Mouse (Mus musculus): ENCODE data around the gene S1pr3. TPM values are rescaled to one million over a fixed set of nuclear protein-coding genes. Genes with fewer than 3 reads are reported as not detected.

The S1pr3 gene
- polyA plus RNA-seq (2014; fragmentation: Nextera tagmentation; extraction: Ambion mirVana), result 6.1 and 12.8 TPM in 2 replicates

GRCm38 (mm10) chr13:51408519-51409001 is at the start of gene S1pr3:
S1pr3 (plus strand) TSS chr13:51408639.
- Histone ChIP-seq H3K27me3 (ENCODE audit: control insufficient read depth, insufficient read depth, low read length) (peaks cover 11% of the 10 kb centered on the region), H3K36me3 (ENCODE audit: control insufficient read depth, insufficient read depth, low read length) (no peaks in the 10 kb centered on the region), H3K4me2 (ENCODE audit: low read length) (peak within 1 kb of the TSS; percentile 61), H3K9me3 (ENCODE audit: control insufficient read depth, low read length) (no peaks in the 10 kb centered on the region), H3K9ac (replicated peaks; ENCODE audit: low read length) (no peak within 1 kb of the TSS; the same call in 1 of the 2 replicates), H3K4me1 (ENCODE audit: control insufficient read depth, insufficient read depth, low read length) (peaks cover 14% of the 10 kb centered on the region; the same call in 1 of the 2 replicates), H3K27ac (replicated peaks; ENCODE audit: low read depth, low read length) (no peak within 1 kb of the TSS), H3K4me3 (replicated peaks; ENCODE audit: low read depth, low read length) (peak within 1 kb of the TSS; percentile 32)
- 1% methylated on average over 33 of the region's 33 CpGs for WGBS
- ATAC-seq (ENCODE audit: low FRiP score, low TSS enrichment), result peak; percentile 70
- DNase-seq, result peak; percentile 74

- Histone ChIP-seq H3K9ac (replicated peaks; ENCODE audit: low read length) (no peak overlapping the region), H3K4me3 (replicated peaks; ENCODE audit: low read depth, low read length) (no peak overlapping the region), H3K36me3 (ENCODE audit: control insufficient read depth, insufficient read depth, low read length) (no peaks in the 10 kb centered on the region), H3K9me3 (ENCODE audit: control insufficient read depth, low read length) (no peaks in the 10 kb centered on the region), H3K4me2 (ENCODE audit: low read length) (no peak overlapping the region), H3K27ac (replicated peaks; ENCODE audit: low read depth, low read length) (no peak overlapping the region), H3K27me3 (ENCODE audit: control insufficient read depth, insufficient read depth, low read length) (no peaks in the 10 kb centered on the region), H3K4me1 (ENCODE audit: control insufficient read depth, insufficient read depth, low read length) (no peaks in the 10 kb centered on the region)
- 86% methylated on average over 8 of the region's 8 CpGs for WGBS
- DNase-seq, result no peak
- no peak for ATAC-seq (ENCODE audit: low FRiP score, low TSS enrichment)
Observed at GRCm38 (mm10) chr13:51360441-51360962, 47.9 kb upstream of the S1pr3 start.

- H3K4me3 ChIP-seq (replicated peaks; ENCODE audit: low read depth, low read length), result no peak overlapping the region
- no peak overlapping the region for H3K27ac ChIP-seq (replicated peaks; ENCODE audit: low read depth, low read length)
- H3K9ac ChIP-seq (replicated peaks; ENCODE audit: low read length), result no peak overlapping the region
- ATAC-seq (ENCODE audit: low FRiP score, low TSS enrichment) (no peak), DNase-seq (no peak)
- no peaks in the 10 kb centered on the region for H3K36me3 ChIP-seq (ENCODE audit: control insufficient read depth, insufficient read depth, low read length)
- H3K4me1 ChIP-seq (ENCODE audit: control insufficient read depth, insufficient read depth, low read length), result no peaks in the 10 kb centered on the region
- no peaks in the 10 kb centered on the region for H3K9me3 ChIP-seq (ENCODE audit: control insufficient read depth, low read length)
- WGBS, result 90% methylated on average over 7 of the region's 7 CpGs
- no peaks in the 10 kb centered on the region for H3K27me3 ChIP-seq (ENCODE audit: control insufficient read depth, insufficient read depth, low read length)
- H3K4me2 ChIP-seq (ENCODE audit: low read length), result no peak overlapping the region
Observed at GRCm38 (mm10) chr13:51363390-51363789, 45.0 kb upstream of the S1pr3 start.

GRCm38 (mm10) chr13:51363985-51364384 is 44.5 kb upstream of the S1pr3 start:
- 56% methylated on average over 5 of the region's 5 CpGs for WGBS
- Histone ChIP-seq H3K4me1 (ENCODE audit: control insufficient read depth, insufficient read depth, low read length) (no peaks in the 10 kb centered on the region), H3K36me3 (ENCODE audit: control insufficient read depth, insufficient read depth, low read length) (no peaks in the 10 kb centered on the region), H3K4me3 (replicated peaks; ENCODE audit: low read depth, low read length) (no peak overlapping the region), H3K27ac (replicated peaks; ENCODE audit: low read depth, low read length) (no peak overlapping the region), H3K4me2 (ENCODE audit: low read length) (no peak overlapping the region), H3K27me3 (ENCODE audit: control insufficient read depth, insufficient read depth, low read length) (no peaks in the 10 kb centered on the region), H3K9me3 (ENCODE audit: control insufficient read depth, low read length) (no peaks in the 10 kb centered on the region), H3K9ac (replicated peaks; ENCODE audit: low read length) (no peak overlapping the region)
- ATAC-seq (ENCODE audit: low FRiP score, low TSS enrichment), result no peak; the same call in 1 of the 2 replicates
- DNase-seq, result no peak

- no peak for DNase-seq
- Histone ChIP-seq H3K27ac (replicated peaks; ENCODE audit: low read depth, low read length) (no peak overlapping the region), H3K4me3 (replicated peaks; ENCODE audit: low read depth, low read length) (no peak overlapping the region), H3K9me3 (ENCODE audit: control insufficient read depth, low read length) (no peaks in the 10 kb centered on the region), H3K4me1 (ENCODE audit: control insufficient read depth, insufficient read depth, low read length) (no peaks in the 10 kb centered on the region), H3K4me2 (ENCODE audit: low read length) (no peak overlapping the region), H3K27me3 (ENCODE audit: control insufficient read depth, insufficient read depth, low read length) (no peaks in the 10 kb centered on the region), H3K9ac (replicated peaks; ENCODE audit: low read length) (no peak overlapping the region), H3K36me3 (ENCODE audit: control insufficient read depth, insufficient read depth, low read length) (no peaks in the 10 kb centered on the region)
- 87% methylated on average over 6 of the region's 6 CpGs for WGBS
- no peak for ATAC-seq (ENCODE audit: low FRiP score, low TSS enrichment)
Observed at GRCm38 (mm10) chr13:51365191-51365590, 43.2 kb upstream of the S1pr3 start.

DNA sequence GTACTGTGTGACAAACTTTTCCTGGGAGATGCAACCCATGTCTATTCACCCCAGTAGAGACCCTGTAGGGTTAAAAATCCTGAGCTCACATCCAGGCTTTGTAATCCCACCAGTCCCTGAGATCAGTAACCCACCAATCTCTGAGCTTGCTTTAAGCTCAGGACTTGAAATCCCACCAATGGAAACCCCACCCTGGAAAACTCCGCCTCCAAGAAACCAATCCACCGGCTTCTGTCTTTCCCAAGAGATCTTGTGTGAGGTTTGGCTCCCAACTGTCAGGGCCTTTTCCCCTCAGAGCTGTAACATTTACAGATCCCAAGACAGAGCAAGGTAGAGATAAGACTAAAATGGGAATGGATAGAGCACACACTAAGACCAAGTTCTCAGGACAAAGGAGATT is 40.1 kb upstream of the S1pr3 start:
- no peaks in the 10 kb centered on the region for H3K9me3 ChIP-seq (ENCODE audit: control insufficient read depth, low read length)
- no peaks in the 10 kb centered on the region for H3K4me1 ChIP-seq (ENCODE audit: control insufficient read depth, insufficient read depth, low read length)
- no peak overlapping the region for H3K4me2 ChIP-seq (ENCODE audit: low read length)
- no peak overlapping the region for H3K4me3 ChIP-seq (replicated peaks; ENCODE audit: low read depth, low read length)
- no peaks in the 10 kb centered on the region for H3K36me3 ChIP-seq (ENCODE audit: control insufficient read depth, insufficient read depth, low read length)
- 74% methylated on average over 2 of the region's 2 CpGs for WGBS
- ATAC-seq (ENCODE audit: low FRiP score, low TSS enrichment) (no peak), DNase-seq (no peak)
- no peak overlapping the region for H3K9ac ChIP-seq (replicated peaks; ENCODE audit: low read length)
- H3K27ac ChIP-seq (replicated peaks; ENCODE audit: low read depth, low read length), result no peak overlapping the region
- H3K27me3 ChIP-seq (ENCODE audit: control insufficient read depth, insufficient read depth, low read length), result no peaks in the 10 kb centered on the region

DNA sequence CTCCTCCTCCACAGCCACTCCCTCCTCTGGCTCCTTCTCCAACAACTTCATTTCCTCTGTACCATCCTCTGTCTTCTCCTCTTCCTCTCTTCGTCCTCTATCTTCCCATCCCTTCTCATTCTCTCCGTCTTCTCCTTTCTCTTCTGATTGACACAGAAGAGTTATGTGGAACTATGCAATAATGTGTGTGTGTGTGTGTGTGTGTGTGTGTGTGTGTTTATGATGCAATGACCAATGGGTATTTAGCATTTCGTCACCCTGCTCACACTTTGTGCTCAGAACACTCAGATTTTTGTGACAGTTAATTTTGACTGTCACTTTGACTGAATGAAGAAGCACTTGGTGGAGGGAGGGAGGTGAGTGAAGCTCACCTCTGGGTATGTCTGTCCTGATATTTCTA is 39.1 kb upstream of the S1pr3 start:
- no peak overlapping the region for H3K4me3 ChIP-seq (replicated peaks; ENCODE audit: low read depth, low read length)
- H3K27ac ChIP-seq (replicated peaks; ENCODE audit: low read depth, low read length), result no peak overlapping the region
- ATAC-seq (ENCODE audit: low FRiP score, low TSS enrichment) (no peak), DNase-seq (no peak)
- H3K4me1 ChIP-seq (ENCODE audit: control insufficient read depth, insufficient read depth, low read length), result no peaks in the 10 kb centered on the region
- H3K9ac ChIP-seq (replicated peaks; ENCODE audit: low read length), result no peak overlapping the region
- H3K4me2 ChIP-seq (ENCODE audit: low read length), result no peak overlapping the region
- 90% methylated on average over 3 of the region's 3 CpGs for WGBS
- no peaks in the 10 kb centered on the region for H3K27me3 ChIP-seq (ENCODE audit: control insufficient read depth, insufficient read depth, low read length)
- H3K9me3 ChIP-seq (ENCODE audit: control insufficient read depth, low read length), result no peaks in the 10 kb centered on the region
- H3K36me3 ChIP-seq (ENCODE audit: control insufficient read depth, insufficient read depth, low read length), result no peaks in the 10 kb centered on the region

GRCm38 (mm10) chr13:51373086-51373485 is 35.4 kb upstream of the S1pr3 start:
- ATAC-seq (ENCODE audit: low FRiP score, low TSS enrichment), result no peak
- H3K9me3 ChIP-seq (ENCODE audit: control insufficient read depth, low read length), result no peaks in the 10 kb centered on the region

DNA sequence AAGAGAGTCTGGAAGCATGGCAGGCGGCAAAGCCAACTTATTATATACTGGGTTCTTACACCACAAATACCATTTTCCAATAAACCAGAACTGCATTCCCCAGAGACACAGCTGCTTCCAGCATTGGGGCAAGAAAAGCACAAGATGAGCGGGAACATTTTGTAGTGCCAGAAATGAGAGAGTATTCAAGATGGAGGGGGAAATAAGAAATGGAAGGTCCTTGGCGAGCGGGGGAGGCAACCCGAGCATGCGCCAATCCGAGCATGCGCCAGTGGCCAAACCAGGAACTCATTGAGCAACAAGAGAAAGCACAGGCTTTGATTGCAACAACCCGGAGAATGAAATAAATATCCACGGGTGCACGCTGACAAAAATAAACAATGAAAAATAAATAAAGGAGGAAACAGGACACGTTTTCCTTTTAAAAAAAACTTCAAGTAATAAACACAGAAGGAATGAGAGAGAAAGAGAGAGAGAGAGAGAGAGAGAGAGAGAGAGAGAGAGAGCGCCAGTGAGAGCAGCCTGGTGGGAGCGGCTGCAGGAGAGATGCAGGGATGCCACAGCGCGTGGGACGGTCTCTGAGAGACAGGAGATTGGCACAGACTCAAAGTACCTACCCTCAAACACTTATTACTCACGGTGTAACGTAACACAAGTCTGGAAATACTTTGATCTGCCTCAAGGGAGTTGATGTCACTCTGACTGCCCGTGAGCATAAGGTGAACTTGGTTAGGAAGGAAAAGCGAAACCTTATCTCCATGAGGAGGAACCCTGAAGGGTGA is 34.2 kb upstream of the S1pr3 start:
- WGBS, result 89% methylated on average over 21 of the region's 21 CpGs
- no peak for ATAC-seq (ENCODE audit: low FRiP score, low TSS enrichment)

More at GRCm38 (mm10) chr13:51373086-51373485, 35.4 kb upstream of the S1pr3 start:
- Histone ChIP-seq H3K36me3 (ENCODE audit: control insufficient read depth, insufficient read depth, low read length) (no peaks in the 10 kb centered on the region), H3K27me3 (ENCODE audit: control insufficient read depth, insufficient read depth, low read length) (no peaks in the 10 kb centered on the region), H3K27ac (replicated peaks; ENCODE audit: low read depth, low read length) (no peak overlapping the region), H3K4me3 (replicated peaks; ENCODE audit: low read depth, low read length) (no peak overlapping the region), H3K4me2 (ENCODE audit: low read length) (no peak overlapping the region), H3K9ac (replicated peaks; ENCODE audit: low read length) (no peak overlapping the region), H3K4me1 (ENCODE audit: control insufficient read depth, insufficient read depth, low read length) (0 out of 2 replicates have a peak, but pooled peaks cover under 1% of the 10 kb centered on the region)
- no peak for DNase-seq

More for the DNA sequence above, 34.2 kb upstream of the S1pr3 start:
- H3K4me2 ChIP-seq (ENCODE audit: low read length), result no peak overlapping the region
- no peaks in the 10 kb centered on the region for H3K36me3 ChIP-seq (ENCODE audit: control insufficient read depth, insufficient read depth, low read length)
- H3K27me3 ChIP-seq (ENCODE audit: control insufficient read depth, insufficient read depth, low read length), result no peaks in the 10 kb centered on the region
- H3K4me3 ChIP-seq (replicated peaks; ENCODE audit: low read depth, low read length), result no peak overlapping the region
- peaks cover 8% of the 10 kb centered on the region for H3K4me1 ChIP-seq (ENCODE audit: control insufficient read depth, insufficient read depth, low read length)
- no peaks in the 10 kb centered on the region for H3K9me3 ChIP-seq (ENCODE audit: control insufficient read depth, low read length)
- no peak overlapping the region for H3K9ac ChIP-seq (replicated peaks; ENCODE audit: low read length)
- H3K27ac ChIP-seq (replicated peaks; ENCODE audit: low read depth, low read length), result no peak overlapping the region
- no peak for DNase-seq
